Mouse (Mus musculus) myocyte (in vitro differentiated cells): ENCODE measurements at regions not wholly inside any gene's neighbourhood (a gene's known extent, or its start where the extent isn't known, plus 50 kb on each side); places are given as distances from the start of the nearest gene placed in this dataset.
A peak's percentile ranks its signal among the peaks of the same experiment; 100 is the strongest.

Experiments
- H3K27me3 ChIP-seq: one replicate; pipeline ENCODE4 v1.6.1; 2011; ENCODE audit not compliant: control insufficient read depth, insufficient read depth, insufficient read length
- H3K36me3 ChIP-seq: one replicate; pipeline ENCODE4 v1.6.1; 2011; ENCODE audit not compliant: control insufficient read depth, insufficient read depth
- H3K4me2 ChIP-seq: one replicate; pipeline ENCODE4 v1.6.1; 2011; ENCODE audit warnings: low read depth, control low read depth
- H3K4me3 ChIP-seq: one replicate; pipeline ENCODE4 v1.5.1; 2011; ENCODE audit warnings: mild to moderate bottlenecking, control low read depth, moderate library complexity
- H3K79me2 ChIP-seq: one replicate; pipeline ENCODE4 v1.6.1; 2011; ENCODE audit not compliant: control insufficient read depth, insufficient read depth
- H3ac ChIP-seq: one replicate; pipeline ENCODE4 v1.6.1; 2011; ENCODE audit not compliant: control insufficient read depth, insufficient read length
- CEBPB ChIP-seq: IDR thresholded peaks from 2 replicates; pipeline ENCODE4 v1.6.1; 2011; ENCODE audit warnings: mild to moderate bottlenecking, moderate library complexity; ENCODE audit not compliant: poor library complexity, insufficient read depth, severe bottlenecking
- E2F4 ChIP-seq: IDR thresholded peaks from one replicate; pipeline ENCODE4 v1.6.1; 2011; ENCODE audit warnings: mild to moderate bottlenecking, control low read depth, moderate library complexity; ENCODE audit not compliant: insufficient read depth
- MAX ChIP-seq: IDR thresholded peaks from one replicate; pipeline ENCODE4 v1.6.1; 2011; ENCODE audit warnings: low read depth, mild to moderate bottlenecking, control low read depth
- MYOD1 ChIP-seq, 3 experiments: IDR thresholded peaks; one replicate each; pipeline ENCODE4 v1.6.1; 2011; ENCODE audit warnings: control low read depth in 2 of 3, low read depth in 2 of 3, mild to moderate bottlenecking in 2 of 3, moderate library complexity in 1 of 3; ENCODE audit not compliant: insufficient read length in 2 of 3, control insufficient read depth in 1 of 3
- MYOG ChIP-seq, 3 experiments: IDR thresholded peaks; one replicate each; pipeline ENCODE4 v1.6.1; 2011; ENCODE audit warnings: control low read depth in 2 of 3, low read depth in 2 of 3, mild to moderate bottlenecking in 2 of 3; ENCODE audit not compliant: insufficient read length in 2 of 3, control insufficient read depth in 1 of 3, insufficient read depth in 1 of 3
- POLR2A ChIP-seq: IDR thresholded peaks from one replicate; pipeline ENCODE4 v1.6.1; 2011; ENCODE audit warnings: low read depth, mild to moderate bottlenecking, control low read depth, moderate library complexity; ENCODE audit not compliant: insufficient read length
- POLR2AphosphoS2 ChIP-seq: IDR thresholded peaks from one replicate; pipeline ENCODE4 v1.6.1; 2011; ENCODE audit warnings: low read depth, control low read depth; ENCODE audit not compliant: insufficient read length
- REST ChIP-seq: IDR thresholded peaks from one replicate; pipeline ENCODE4 v1.6.1; 2011; ENCODE audit warnings: mild to moderate bottlenecking, control low read depth, moderate library complexity; ENCODE audit not compliant: insufficient read depth, insufficient read length
- SRF ChIP-seq: IDR thresholded peaks from one replicate; pipeline ENCODE4 v1.6.1; 2011; ENCODE audit warnings: low read depth; ENCODE audit not compliant: control insufficient read depth, insufficient read length
- TCF12 ChIP-seq: IDR thresholded peaks from one replicate; pipeline ENCODE4 v1.6.1; 2011; ENCODE audit warnings: mild to moderate bottlenecking, control low read depth; ENCODE audit not compliant: poor library complexity, insufficient read depth, severe bottlenecking
- TCF3 ChIP-seq: IDR thresholded peaks from one replicate; pipeline ENCODE4 v1.6.1; 2011; ENCODE audit warnings: low read depth, control low read depth; ENCODE audit not compliant: insufficient read length
- USF1 ChIP-seq: IDR thresholded peaks from one replicate; pipeline ENCODE4 v1.6.1; 2011; ENCODE audit warnings: low read depth, mild to moderate bottlenecking, control low read depth, moderate library complexity

GRCm38 (mm10) chr12:77638266-77638665 is 400.3 kb downstream of the Fut8 start:
- H3K27me3 ChIP-seq, result no peaks in the 10 kb centered on the region
- H3K36me3 ChIP-seq, result no peaks in the 10 kb centered on the region
- no peak overlapping the region for H3K4me2 ChIP-seq
- no peaks in the 10 kb centered on the region for H3K79me2 ChIP-seq
- H3ac ChIP-seq, result no peak overlapping the region
- no peak for TF ChIP-seq USF1
- no peak for TF ChIP-seq E2F4
- no peak for TF ChIP-seq TCF12
- TF ChIP-seq MAX, result no peak
- TF ChIP-seq TCF3, result no peak
- no peak for TF ChIP-seq SRF
- TF ChIP-seq MYOD1 (IDR thresholded peaks at IDR 0.05; ENCODE audit: control insufficient read depth in 1 of 3, insufficient read length in 2 of 3, low read depth in 2 of 3), result no peak
- no peak for TF ChIP-seq MYOG (IDR thresholded peaks at IDR 0.05; ENCODE audit: control insufficient read depth in 1 of 3, insufficient read depth in 1 of 3, insufficient read length in 2 of 3, low read depth in 2 of 3)
- TF ChIP-seq POLR2AphosphoS2, result no peak
- no peak for TF ChIP-seq POLR2A
- TF ChIP-seq CEBPB, result no peak
- TF ChIP-seq REST, result no peak
- H3K4me3 ChIP-seq, result no peak overlapping the region

GRCm38 (mm10) chr12:77642336-77642735 is 404.4 kb downstream of the Fut8 start:
- Histone ChIP-seq H3K4me2 (no peak overlapping the region), H3K36me3 (no peaks in the 10 kb centered on the region), H3K27me3 (no peaks in the 10 kb centered on the region), H3ac (no peak overlapping the region), H3K79me2 (no peaks in the 10 kb centered on the region), H3K4me3 (no peak overlapping the region)
- TF ChIP-seq POLR2A (no peak), TCF3 (no peak), REST (no peak), E2F4 (no peak), MYOD1 (IDR thresholded peaks at IDR 0.05; ENCODE audit: control insufficient read depth in 1 of 3, insufficient read length in 2 of 3, low read depth in 2 of 3) (no peak), USF1 (no peak), MAX (no peak), CEBPB (no peak), MYOG (IDR thresholded peaks at IDR 0.05; ENCODE audit: control insufficient read depth in 1 of 3, insufficient read depth in 1 of 3, insufficient read length in 2 of 3, low read depth in 2 of 3) (no peak), POLR2AphosphoS2 (no peak), TCF12 (no peak), SRF (no peak)

- no peaks in the 10 kb centered on the region for H3K79me2 ChIP-seq
- no peak for TF ChIP-seq MAX
- TF ChIP-seq TCF3, result no peak
- H3K27me3 ChIP-seq, result no peaks in the 10 kb centered on the region
- no peaks in the 10 kb centered on the region for H3K36me3 ChIP-seq
- H3K4me2 ChIP-seq, result peak overlapping the region; percentile 14
- no peak overlapping the region for H3ac ChIP-seq
- H3K4me3 ChIP-seq, result no peak overlapping the region
Observed at GRCm38 (mm10) chr12:77647841-77648240, 409.9 kb downstream of the Fut8 start.

GRCm38 (mm10) chr12:77654282-77654681 is 416.4 kb downstream of the Fut8 start:
- Histone ChIP-seq H3K79me2 (no peaks in the 10 kb centered on the region), H3K4me2 (no peak overlapping the region), H3ac (no peak overlapping the region), H3K27me3 (no peaks in the 10 kb centered on the region), H3K36me3 (no peaks in the 10 kb centered on the region), H3K4me3 (no peak overlapping the region)
- no peak for TF ChIP-seq TCF3
- TF ChIP-seq CEBPB, result no peak
- no peak for TF ChIP-seq MYOD1 (IDR thresholded peaks at IDR 0.05; ENCODE audit: control insufficient read depth in 1 of 3, insufficient read length in 2 of 3, low read depth in 2 of 3)
- TF ChIP-seq POLR2A, result no peak
- no peak for TF ChIP-seq REST
- no peak for TF ChIP-seq TCF12
- no peak for TF ChIP-seq SRF
- TF ChIP-seq E2F4, result no peak
- TF ChIP-seq MAX, result no peak
- no peak for TF ChIP-seq USF1
- no peak for TF ChIP-seq POLR2AphosphoS2
- no peak for TF ChIP-seq MYOG (IDR thresholded peaks at IDR 0.05; ENCODE audit: control insufficient read depth in 1 of 3, insufficient read depth in 1 of 3, insufficient read length in 2 of 3, low read depth in 2 of 3)

GRCm38 (mm10) chr12:77657060-77657459 is 419.1 kb downstream of the Fut8 start:
- H3K4me2 ChIP-seq, result no peak overlapping the region
- no peak overlapping the region for H3K4me3 ChIP-seq
- no peak for TF ChIP-seq POLR2A
- no peak for TF ChIP-seq TCF3
- no peak for TF ChIP-seq E2F4
- TF ChIP-seq MAX, result no peak
- no peak for TF ChIP-seq TCF12
- TF ChIP-seq REST, result no peak
- no peak for TF ChIP-seq USF1

GRCm38 (mm10) chr12:77657878-77658277 is 420.0 kb downstream of the Fut8 start:
- no peak overlapping the region for H3K4me2 ChIP-seq
- no peaks in the 10 kb centered on the region for H3K79me2 ChIP-seq
- no peaks in the 10 kb centered on the region for H3K27me3 ChIP-seq
- H3K4me3 ChIP-seq, result no peak overlapping the region
- TF ChIP-seq MAX (no peak), POLR2A (no peak), MYOD1 (IDR thresholded peaks at IDR 0.05; ENCODE audit: control insufficient read depth in 1 of 3, insufficient read length in 2 of 3, low read depth in 2 of 3) (no peak), MYOG (IDR thresholded peaks at IDR 0.05; ENCODE audit: control insufficient read depth in 1 of 3, insufficient read depth in 1 of 3, insufficient read length in 2 of 3, low read depth in 2 of 3) (no peak), SRF (no peak), REST (no peak), TCF12 (no peak), USF1 (no peak), CEBPB (no peak), TCF3 (no peak), POLR2AphosphoS2 (no peak), E2F4 (no peak)
- no peaks in the 10 kb centered on the region for H3K36me3 ChIP-seq
- no peak overlapping the region for H3ac ChIP-seq

More at GRCm38 (mm10) chr12:77657060-77657459, 419.1 kb downstream of the Fut8 start:
- H3K36me3 ChIP-seq, result no peaks in the 10 kb centered on the region
- no peak overlapping the region for H3ac ChIP-seq
- no peaks in the 10 kb centered on the region for H3K27me3 ChIP-seq
- no peaks in the 10 kb centered on the region for H3K79me2 ChIP-seq
